9 mouse cellular contexts compared by ENCODE assay signal in the genomic region with DNA sequence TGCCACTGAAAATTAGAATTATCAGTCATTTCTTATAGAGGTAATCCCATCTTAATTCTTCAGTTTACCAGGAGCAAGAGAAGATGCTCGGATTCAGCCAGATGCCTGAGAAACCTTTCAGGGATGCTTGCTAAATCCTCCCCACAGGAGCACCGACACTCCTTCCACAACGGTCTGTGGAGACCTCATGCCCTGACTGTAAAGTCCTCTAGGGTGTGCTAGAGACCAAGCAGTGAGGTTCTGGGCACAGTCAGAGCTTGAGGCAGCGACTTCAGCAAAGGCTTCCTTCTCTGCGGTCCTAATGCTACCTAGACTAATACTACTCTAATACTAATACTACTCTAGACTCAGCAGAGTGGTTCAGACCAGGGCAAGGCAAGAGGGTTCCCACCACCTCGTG. TPM values are rescaled to one million over a fixed set of nuclear protein-coding genes. Genes with fewer than 3 reads are reported as not detected.
A peak's percentile ranks its signal among the peaks of the same experiment; 100 is the strongest.
DNase-seq lines count a peak whose midpoint lies in the region; ATAC-seq and TF ChIP-seq lines count a peak whose summit lies in the region.
"Had no signal": no experiment of that assay in that cellular context is flagged by ENCODE, and none has a peak within 500 bp of the region (broad histone marks: within the 10 kb centered on the region; RNA-seq: fewer than 3 reads in every experiment).

No protein-coding gene starts in this region.

- peak; percentile 86 for TF ChIP-seq CTCF in stomach, postnatal 0 days (IDR thresholded peaks at IDR 0.05; ENCODE audit: low read depth)

- no peak overlapping the region for H3K4me3 ChIP-seq in intestine, embryonic 16.5 days (ENCODE audit: low read length)
- H3K4me3 ChIP-seq in intestine, embryonic 15.5 days (replicated peaks) = no peak overlapping the region
- no peak overlapping the region for H3K4me3 ChIP-seq in hindbrain, embryonic 14.5 days (replicated peaks; ENCODE audit: low read length)
- H3K4me3 ChIP-seq in midbrain, embryonic 12.5 days = no peak overlapping the region
- H3K4me3 ChIP-seq in stomach, postnatal 0 days (ENCODE audit: low read depth, low read length) = no peak overlapping the region
- H3K4me3 ChIP-seq: limb, embryonic 13.5 days had no signal

- H3K36me3 ChIP-seq in intestine, embryonic 16.5 days (ENCODE audit: control insufficient read depth, insufficient read depth, low read length) = no peaks in the 10 kb centered on the region
- H3K36me3 ChIP-seq in intestine, embryonic 15.5 days = no peaks in the 10 kb centered on the region
- H3K36me3 ChIP-seq in hindbrain, embryonic 14.5 days (replicated peaks; ENCODE audit: control insufficient read depth, insufficient read depth) = no peaks in the 10 kb centered on the region
- no peaks in the 10 kb centered on the region for H3K36me3 ChIP-seq in midbrain, embryonic 12.5 days
- no peaks in the 10 kb centered on the region for H3K36me3 ChIP-seq in stomach, postnatal 0 days (ENCODE audit: control insufficient read depth, insufficient read depth, low read length)
- H3K36me3 ChIP-seq: limb, embryonic 13.5 days had no signal

- H3K9ac ChIP-seq in intestine, embryonic 16.5 days (ENCODE audit: low read depth, low read length) = no peak overlapping the region
- no peak overlapping the region for H3K9ac ChIP-seq in intestine, embryonic 15.5 days
- no peak overlapping the region for H3K9ac ChIP-seq in hindbrain, embryonic 14.5 days
- H3K9ac ChIP-seq in midbrain, embryonic 12.5 days (replicated peaks) = no peak overlapping the region
- H3K9ac ChIP-seq in stomach, postnatal 0 days (ENCODE audit: low read length) = no peak overlapping the region
- H3K9ac ChIP-seq: limb, embryonic 13.5 days had no signal

- no peaks in the 10 kb centered on the region for H3K4me1 ChIP-seq in intestine, embryonic 16.5 days (ENCODE audit: control insufficient read depth, insufficient read depth, low read length)
- H3K4me1 ChIP-seq in intestine, embryonic 15.5 days (replicated peaks) = no peaks in the 10 kb centered on the region
- no peaks in the 10 kb centered on the region for H3K4me1 ChIP-seq in hindbrain, embryonic 14.5 days (replicated peaks; ENCODE audit: control insufficient read depth, insufficient read depth, low read length)
- H3K4me1 ChIP-seq in midbrain, embryonic 12.5 days = no peaks in the 10 kb centered on the region
- H3K4me1 ChIP-seq in stomach, postnatal 0 days (replicated peaks; ENCODE audit: control insufficient read depth, insufficient read depth) = no peaks in the 10 kb centered on the region
- H3K4me1 ChIP-seq: limb, embryonic 13.5 days had no signal

- ATAC-seq in intestine, embryonic 16.5 days = peak; percentile 67
- no peak for ATAC-seq in intestine, embryonic 15.5 days
- ATAC-seq in hindbrain, embryonic 14.5 days (ENCODE audit: low FRiP score) = peak; percentile 81
- ATAC-seq in midbrain, embryonic 12.5 days (ENCODE audit: low FRiP score, low read depth) = peak; percentile 82
- ATAC-seq in stomach, postnatal 0 days (ENCODE audit: low FRiP score, low TSS enrichment) = peak; percentile 80

- no peaks in the 10 kb centered on the region for H3K27me3 ChIP-seq in intestine, embryonic 16.5 days (replicated peaks; ENCODE audit: control insufficient read depth, insufficient read depth, low read length)
- no peaks in the 10 kb centered on the region for H3K27me3 ChIP-seq in intestine, embryonic 15.5 days (replicated peaks)
- H3K27me3 ChIP-seq in hindbrain, embryonic 14.5 days (ENCODE audit: control insufficient read depth, insufficient read depth, low read length) = no peaks in the 10 kb centered on the region
- no peaks in the 10 kb centered on the region for H3K27me3 ChIP-seq in midbrain, embryonic 12.5 days
- H3K27me3 ChIP-seq in stomach, postnatal 0 days (ENCODE audit: control insufficient read depth, insufficient read depth, low read length) = no peaks in the 10 kb centered on the region
- H3K27me3 ChIP-seq: limb, embryonic 13.5 days had no signal

- no peak overlapping the region for H3K27ac ChIP-seq in intestine, embryonic 16.5 days (ENCODE audit: low read length)
- no peak overlapping the region for H3K27ac ChIP-seq in intestine, embryonic 15.5 days
- no peak overlapping the region for H3K27ac ChIP-seq in hindbrain, embryonic 14.5 days
- H3K27ac ChIP-seq in midbrain, embryonic 12.5 days (replicated peaks) = no peak overlapping the region
- no peak overlapping the region for H3K27ac ChIP-seq in stomach, postnatal 0 days (replicated peaks)
- H3K27ac ChIP-seq: limb, embryonic 13.5 days had no signal

- 24% methylated on average over 6 of the region's 6 CpGs for WGBS in intestine, embryonic 16.5 days
- 31% methylated on average over 6 of the region's 6 CpGs for WGBS in intestine, embryonic 15.5 days
- WGBS in hindbrain, embryonic 14.5 days = 25% methylated on average over 6 of the region's 6 CpGs
- WGBS in midbrain, embryonic 12.5 days = 33% methylated on average over 6 of the region's 6 CpGs
- WGBS in stomach, postnatal 0 days = 21% methylated on average over 6 of the region's 6 CpGs

- H3K4me2 ChIP-seq in intestine, embryonic 16.5 days (ENCODE audit: low read depth, low read length) = no peak overlapping the region
- H3K4me2 ChIP-seq in intestine, embryonic 15.5 days (replicated peaks) = no peak overlapping the region
- no peak overlapping the region for H3K4me2 ChIP-seq in hindbrain, embryonic 14.5 days (replicated peaks)
- H3K4me2 ChIP-seq in midbrain, embryonic 12.5 days (replicated peaks) = no peak overlapping the region
- no peak overlapping the region for H3K4me2 ChIP-seq in stomach, postnatal 0 days (replicated peaks; ENCODE audit: low read depth)
- H3K4me2 ChIP-seq: limb, embryonic 13.5 days had no signal

- H3K9me3 ChIP-seq in intestine, embryonic 16.5 days (ENCODE audit: control insufficient read depth, low read length) = no peaks in the 10 kb centered on the region
- no peaks in the 10 kb centered on the region for H3K9me3 ChIP-seq in intestine, embryonic 15.5 days
- H3K9me3 ChIP-seq in hindbrain, embryonic 14.5 days (ENCODE audit: control insufficient read depth, low read length) = no peaks in the 10 kb centered on the region
- no peaks in the 10 kb centered on the region for H3K9me3 ChIP-seq in midbrain, embryonic 12.5 days
- no peaks in the 10 kb centered on the region for H3K9me3 ChIP-seq in stomach, postnatal 0 days (ENCODE audit: control insufficient read depth, low read length)
- H3K9me3 ChIP-seq: limb, embryonic 13.5 days had no signal

- DNase-seq in adrenal gland, postnatal 25 days = peak; percentile 40
- DNase-seq in fibroblast of lung, adult 2 months (ENCODE audit: low read depth) = peak; percentile 28
- DNase-seq in hindbrain, embryonic 14.5 days (ENCODE audit: low spot score) = peak; percentile 61
- DNase-seq in layer of hippocampus, postnatal 36 days = peak; percentile 47 to 66
- DNase-seq in stomach, postnatal 0 days (ENCODE audit: low spot score) = peak; percentile 34

- TF ChIP-seq EP300 in stomach, postnatal 0 days (optimal IDR thresholded peaks at IDR 0.05) = no peak

RNA-seq across cellular contexts. Expression of gene Ccdc70, which starts 22.6 kb away (rescaled TPM):
- not detected in 2 replicates for polyA plus RNA-seq in intestine, embryonic 16.5 days (2015; fragmentation: Nextera tagmentation; extraction: Ambion mirVana)
- polyA plus RNA-seq in intestine, embryonic 15.5 days (2015; fragmentation: Nextera tagmentation; extraction: Ambion mirVana) = not detected in 2 replicates
- total RNA-seq in adrenal gland, postnatal 25 days (2021) = not detected in 2 replicates
- polyA plus RNA-seq in hindbrain, embryonic 14.5 days (2014; fragmentation: Nextera tagmentation; extraction: Ambion mirVana) = not detected in 2 replicates
- total RNA-seq in layer of hippocampus, postnatal 36 days (2021) = not detected
- not detected in 2 replicates for polyA plus RNA-seq in midbrain, embryonic 12.5 days (2016; fragmentation: Nextera tagmentation; extraction: Ambion mirVana)
- polyA plus RNA-seq in stomach, postnatal 0 days (2015; fragmentation: Nextera tagmentation; extraction: Ambion mirVana) = not detected in 2 replicates
- polyA plus RNA-seq: limb, embryonic 13.5 days had no signal

RNA-seq across cellular contexts. Expression of gene Fam90a1a, which starts 33.7 kb away (rescaled TPM):
- polyA plus RNA-seq in intestine, embryonic 16.5 days (2015; fragmentation: Nextera tagmentation; extraction: Ambion mirVana) = not detected in 2 replicates
- not detected in 2 replicates for polyA plus RNA-seq in intestine, embryonic 15.5 days (2015; fragmentation: Nextera tagmentation; extraction: Ambion mirVana)
- not detected in 2 replicates for total RNA-seq in adrenal gland, postnatal 25 days (2021)
- polyA plus RNA-seq in hindbrain, embryonic 14.5 days (2014; fragmentation: Nextera tagmentation; extraction: Ambion mirVana) = not detected in 2 replicates
- total RNA-seq in layer of hippocampus, postnatal 36 days (2021) = not detected
- not detected in 2 replicates for polyA plus RNA-seq in midbrain, embryonic 12.5 days (2016; fragmentation: Nextera tagmentation; extraction: Ambion mirVana)
- polyA plus RNA-seq in stomach, postnatal 0 days (2015; fragmentation: Nextera tagmentation; extraction: Ambion mirVana) = not detected in 2 replicates
- polyA plus RNA-seq: limb, embryonic 13.5 days had no signal

RNA-seq across cellular contexts. Expression of gene Defb13, which starts 45.6 kb away (rescaled TPM):
- not detected in 2 replicates for polyA plus RNA-seq in intestine, embryonic 16.5 days (2015; fragmentation: Nextera tagmentation; extraction: Ambion mirVana)
- not detected in 2 replicates for polyA plus RNA-seq in intestine, embryonic 15.5 days (2015; fragmentation: Nextera tagmentation; extraction: Ambion mirVana)
- not detected in 2 replicates for total RNA-seq in adrenal gland, postnatal 25 days (2021)
- not detected in 2 replicates for polyA plus RNA-seq in hindbrain, embryonic 14.5 days (2014; fragmentation: Nextera tagmentation; extraction: Ambion mirVana)
- total RNA-seq in layer of hippocampus, postnatal 36 days (2021) = not detected
- polyA plus RNA-seq in midbrain, embryonic 12.5 days (2016; fragmentation: Nextera tagmentation; extraction: Ambion mirVana) = not detected in 2 replicates
- polyA plus RNA-seq in stomach, postnatal 0 days (2015; fragmentation: Nextera tagmentation; extraction: Ambion mirVana) = not detected in 2 replicates
- polyA plus RNA-seq: limb, embryonic 13.5 days had no signal

RNA-seq across cellular contexts. Expression of gene Defb35, which starts 54.0 kb away (rescaled TPM):
- not detected in 2 replicates for polyA plus RNA-seq in intestine, embryonic 16.5 days (2015; fragmentation: Nextera tagmentation; extraction: Ambion mirVana)
- not detected in 2 replicates for polyA plus RNA-seq in intestine, embryonic 15.5 days (2015; fragmentation: Nextera tagmentation; extraction: Ambion mirVana)
- total RNA-seq in adrenal gland, postnatal 25 days (2021) = not detected in 2 replicates
- polyA plus RNA-seq in hindbrain, embryonic 14.5 days (2014; fragmentation: Nextera tagmentation; extraction: Ambion mirVana) = not detected in 2 replicates
- total RNA-seq in layer of hippocampus, postnatal 36 days (2021) = not detected
- not detected in 2 replicates for polyA plus RNA-seq in midbrain, embryonic 12.5 days (2016; fragmentation: Nextera tagmentation; extraction: Ambion mirVana)
- not detected in 2 replicates for polyA plus RNA-seq in stomach, postnatal 0 days (2015; fragmentation: Nextera tagmentation; extraction: Ambion mirVana)
- polyA plus RNA-seq: limb, embryonic 13.5 days had no signal

RNA-seq across cellular contexts. Expression of gene Defb15, which starts 59.7 kb away (rescaled TPM):
- not detected in 2 replicates for polyA plus RNA-seq in intestine, embryonic 16.5 days (2015; fragmentation: Nextera tagmentation; extraction: Ambion mirVana)
- polyA plus RNA-seq in intestine, embryonic 15.5 days (2015; fragmentation: Nextera tagmentation; extraction: Ambion mirVana) = not detected in 2 replicates
- not detected in 2 replicates for total RNA-seq in adrenal gland, postnatal 25 days (2021)
- polyA plus RNA-seq in hindbrain, embryonic 14.5 days (2014; fragmentation: Nextera tagmentation; extraction: Ambion mirVana) = not detected in 2 replicates
- total RNA-seq in layer of hippocampus, postnatal 36 days (2021) = not detected
- polyA plus RNA-seq in midbrain, embryonic 12.5 days (2016; fragmentation: Nextera tagmentation; extraction: Ambion mirVana) = not detected in 2 replicates
- polyA plus RNA-seq in stomach, postnatal 0 days (2015; fragmentation: Nextera tagmentation; extraction: Ambion mirVana) = not detected in 2 replicates
- polyA plus RNA-seq: limb, embryonic 13.5 days had no signal
